Comparison of ENCODE assay signal across 26 mouse cellular contexts in the genomic region with DNA sequence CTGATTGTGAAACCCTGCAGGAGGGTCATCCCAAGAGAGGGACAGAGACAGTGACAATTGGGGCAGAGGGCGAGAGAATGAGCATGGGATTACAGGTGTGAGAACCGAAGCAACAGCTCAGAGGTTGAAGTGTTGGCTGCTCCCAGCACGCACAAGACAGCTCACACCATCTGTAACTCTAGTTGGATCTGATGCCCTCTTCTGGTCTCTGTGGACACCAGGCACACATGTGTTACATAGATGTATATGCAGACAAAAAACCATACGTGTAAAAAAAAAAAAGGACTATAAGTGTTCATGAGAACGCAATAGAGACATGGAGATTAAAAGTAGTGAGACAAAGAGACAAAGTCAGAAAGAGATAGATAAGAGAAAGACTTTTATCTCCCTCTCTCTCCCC. TPM values are rescaled to one million over a fixed set of nuclear protein-coding genes. Genes with fewer than 3 reads are reported as not detected.
A peak's percentile ranks its signal among the peaks of the same experiment; 100 is the strongest.
DNase-seq lines count a peak whose midpoint lies in the region; ATAC-seq and TF ChIP-seq lines count a peak whose summit lies in the region.
"Had no signal": no experiment of that assay in that cellular context is flagged by ENCODE, and none has a peak within 500 bp of the region (broad histone marks: within the 10 kb centered on the region; RNA-seq: fewer than 3 reads in every experiment).

No protein-coding gene starts in this region.

- H3K36me3 ChIP-seq in intestine, postnatal 0 days (ENCODE audit: control insufficient read depth, insufficient read depth): no peaks in the 10 kb centered on the region
- H3K36me3 ChIP-seq in intestine, embryonic 16.5 days (ENCODE audit: control insufficient read depth, insufficient read depth, low read length): no peaks in the 10 kb centered on the region
- H3K36me3 ChIP-seq in lung, embryonic 14.5 days (ENCODE audit: insufficient read depth): no peaks in the 10 kb centered on the region
- H3K36me3 ChIP-seq: embryonic facial prominence, embryonic 10.5 days; heart, embryonic 15.5 days; hindbrain, embryonic 15.5 days; limb, embryonic 13.5 days; liver, embryonic 12.5 days; lung, embryonic 15.5 days; stomach, embryonic 15.5 days had no signal

- peak; percentile 6; the same call in 1 of the 2 replicates for TF ChIP-seq CTCF in cerebellum, adult 2 months (IDR thresholded peaks at IDR 0.05; ENCODE audit: borderline replicate concordance, insufficient read depth, low read depth, low read length)
- peak; percentile 40 for TF ChIP-seq CTCF in intestine, postnatal 0 days (IDR thresholded peaks at IDR 0.05; ENCODE audit: low read depth)
- TF ChIP-seq CTCF in lung, embryonic 14.5 days (IDR thresholded peaks at IDR 0.05; ENCODE audit: low read depth): 0 out of 2 replicates have a peak, but pooled peaks have one; percentile 9
- TF ChIP-seq CTCF in cortical plate, adult 2 months (IDR thresholded peaks at IDR 0.05; ENCODE audit: extremely low read depth, insufficient read depth, low read length): 0 out of 2 replicates have a peak, but pooled peaks have one; percentile 16

- peaks cover 17% of the 10 kb centered on the region for H3K4me1 ChIP-seq in cerebellum, adult 2 months (ENCODE audit: control insufficient read depth, insufficient read depth, low read length)
- H3K4me1 ChIP-seq in intestine, postnatal 0 days (replicated peaks; ENCODE audit: control insufficient read depth, insufficient read depth, low read length): no peaks in the 10 kb centered on the region
- H3K4me1 ChIP-seq in intestine, embryonic 16.5 days (ENCODE audit: control insufficient read depth, insufficient read depth, low read length): no peaks in the 10 kb centered on the region
- no peaks in the 10 kb centered on the region for H3K4me1 ChIP-seq in lung, embryonic 14.5 days (ENCODE audit: insufficient read depth)
- peaks cover 9% of the 10 kb centered on the region for H3K4me1 ChIP-seq in cortical plate, adult 2 months (ENCODE audit: control insufficient read depth, insufficient read depth, low read length)
- H3K4me1 ChIP-seq: heart, embryonic 15.5 days; liver, embryonic 12.5 days; lung, embryonic 15.5 days; stomach, embryonic 15.5 days had no signal

- H3K9ac ChIP-seq in intestine, postnatal 0 days (ENCODE audit: low read depth, low read length): no peak overlapping the region
- no peak overlapping the region for H3K9ac ChIP-seq in intestine, embryonic 16.5 days (ENCODE audit: low read depth, low read length)
- H3K9ac ChIP-seq in lung, embryonic 14.5 days: no peak overlapping the region
- H3K9ac ChIP-seq: heart, embryonic 15.5 days; hindbrain, embryonic 15.5 days; limb, embryonic 13.5 days; liver, embryonic 12.5 days; lung, embryonic 15.5 days; stomach, embryonic 15.5 days had no signal

- ATAC-seq in intestine, postnatal 0 days: no peak
- ATAC-seq in intestine, embryonic 16.5 days: no peak
- no peak for ATAC-seq in lung, embryonic 14.5 days (ENCODE audit: insufficient read depth)
- ATAC-seq: activated CD4-positive, CD25-positive, alpha-beta regulatory T cell, adult 4 months; forebrain, embryonic 16.5 days; liver, embryonic 12.5 days had no signal

- WGBS in cerebellum, adult 2 months: 66% methylated on average over 5 of the region's 5 CpGs
- 51% methylated on average over 5 of the region's 5 CpGs for WGBS in intestine, postnatal 0 days
- WGBS in intestine, embryonic 16.5 days: 49% methylated on average over 5 of the region's 5 CpGs
- WGBS in lung, embryonic 14.5 days: 46% methylated on average over 5 of the region's 5 CpGs

- H3K4me2 ChIP-seq in intestine, postnatal 0 days (replicated peaks; ENCODE audit: low read depth): no peak overlapping the region
- H3K4me2 ChIP-seq in intestine, embryonic 16.5 days (ENCODE audit: low read depth, low read length): no peak overlapping the region
- no peak overlapping the region for H3K4me2 ChIP-seq in lung, embryonic 14.5 days
- H3K4me2 ChIP-seq: heart, embryonic 15.5 days; hindbrain, embryonic 15.5 days; limb, embryonic 13.5 days; liver, embryonic 12.5 days; lung, embryonic 15.5 days; midbrain, embryonic 11.5 days; stomach, embryonic 15.5 days had no signal

- H3K27me3 ChIP-seq in cerebellum, adult 2 months (ENCODE audit: control insufficient read depth, insufficient read depth, low read length): no peaks in the 10 kb centered on the region
- H3K27me3 ChIP-seq in intestine, postnatal 0 days (replicated peaks; ENCODE audit: control insufficient read depth, insufficient read depth, low read length): 0 out of 2 replicates have a peak, but pooled peaks cover 8% of the 10 kb centered on the region
- H3K27me3 ChIP-seq in intestine, embryonic 16.5 days (replicated peaks; ENCODE audit: control insufficient read depth, insufficient read depth, low read length): 0 out of 2 replicates have a peak, but pooled peaks cover 3% of the 10 kb centered on the region
- peaks cover 3% of the 10 kb centered on the region; the same call in 1 of the 2 replicates for H3K27me3 ChIP-seq in lung, embryonic 14.5 days (ENCODE audit: insufficient read depth, low read length)

- H3K4me3 ChIP-seq in cerebellum, adult 2 months (replicated peaks; ENCODE audit: insufficient read depth, low read depth, low read length): no peak overlapping the region
- H3K4me3 ChIP-seq in intestine, postnatal 0 days (ENCODE audit: low read depth, low read length): no peak overlapping the region
- H3K4me3 ChIP-seq in intestine, embryonic 16.5 days (ENCODE audit: low read length): no peak overlapping the region
- H3K4me3 ChIP-seq in lung, embryonic 14.5 days (ENCODE audit: low read depth, low read length): no peak overlapping the region
- H3K4me3 ChIP-seq in cortical plate, adult 2 months (ENCODE audit: insufficient read depth, low read length): no peak overlapping the region
- H3K4me3 ChIP-seq: embryonic facial prominence, embryonic 10.5 days; heart, embryonic 15.5 days; hindbrain, embryonic 15.5 days; limb, embryonic 13.5 days; liver, embryonic 12.5 days; lung, embryonic 15.5 days; stomach, embryonic 15.5 days had no signal

- DNase-seq in cerebellum, adult 2 months: no peak
- DNase-seq in cerebellum, postnatal 10 days: no peak
- no peak for DNase-seq in lung, embryonic 14.5 days
- no peak for DNase-seq in lung, postnatal 14 days
- DNase-seq: adrenal gland, postnatal 10 days; cerebellum, adult 9-10 months; gastrocnemius, postnatal 36 days; heart, postnatal 36 days; kidney, adult 11 months; layer of hippocampus, postnatal 36 days; right cerebral cortex, postnatal 25 days; thymus, adult 18-20 months; thymus, postnatal 36 days had no signal

- TF ChIP-seq POLR2A in cerebellum, adult 2 months (IDR thresholded peaks at IDR 0.05; ENCODE audit: borderline replicate concordance, insufficient read depth, low read length): no peak
- TF ChIP-seq POLR2A in cortical plate, adult 2 months (IDR thresholded peaks at IDR 0.05; ENCODE audit: extremely low read depth, insufficient read depth, low read length): no peak

- no peaks in the 10 kb centered on the region for H3K9me3 ChIP-seq in intestine, postnatal 0 days (ENCODE audit: control insufficient read depth)
- no peaks in the 10 kb centered on the region for H3K9me3 ChIP-seq in intestine, embryonic 16.5 days (ENCODE audit: control insufficient read depth, low read length)
- no peaks in the 10 kb centered on the region for H3K9me3 ChIP-seq in lung, embryonic 14.5 days (ENCODE audit: low read depth, low read length)
- H3K9me3 ChIP-seq: embryonic facial prominence, embryonic 10.5 days; heart, embryonic 15.5 days; hindbrain, embryonic 15.5 days; limb, embryonic 13.5 days; liver, embryonic 12.5 days; lung, embryonic 15.5 days; stomach, embryonic 15.5 days had no signal

- no peak overlapping the region for H3K27ac ChIP-seq in cerebellum, adult 2 months (ENCODE audit: insufficient read depth, low read length)
- H3K27ac ChIP-seq in intestine, postnatal 0 days (ENCODE audit: low read depth, low read length): no peak overlapping the region
- no peak overlapping the region for H3K27ac ChIP-seq in intestine, embryonic 16.5 days (ENCODE audit: low read length)
- H3K27ac ChIP-seq in lung, embryonic 14.5 days (ENCODE audit: low read depth): no peak overlapping the region
- no peak overlapping the region for H3K27ac ChIP-seq in cortical plate, adult 2 months (ENCODE audit: insufficient read depth, low read length)
- H3K27ac ChIP-seq: heart, embryonic 15.5 days; hindbrain, embryonic 15.5 days; limb, embryonic 13.5 days; liver, embryonic 12.5 days; lung, embryonic 15.5 days; stomach, embryonic 15.5 days had no signal

RNA-seq across cellular contexts. Expression of gene Laptm5, which starts 44.1 kb away (rescaled TPM):
- 18.9 and 19.0 TPM in 2 replicates for polyA plus RNA-seq in cerebellum, adult 2 months (2012; rRNA removed)
- 25.7 and 27.7 TPM in 2 replicates for polyA plus RNA-seq in intestine, postnatal 0 days (2015; fragmentation: Nextera tagmentation; extraction: Ambion mirVana)
- polyA plus RNA-seq in intestine, embryonic 16.5 days (2015; fragmentation: Nextera tagmentation; extraction: Ambion mirVana): 33.1 and 38.7 TPM in 2 replicates
- polyA plus RNA-seq in lung, embryonic 14.5 days (2014; fragmentation: Nextera tagmentation; extraction: Ambion mirVana): 39.1 and 42.5 TPM in 2 replicates
- 66.8 and 71.4 TPM in 2 replicates for polyA plus RNA-seq in cortical plate, adult 2 months (2012; rRNA removed)
